Mouse (Mus musculus): Measurements from ENCODE around the gene Vmn1r9. TPM values are rescaled to one million over a fixed set of nuclear protein-coding genes. Genes with fewer than 3 reads are reported as not detected.
"Not testable (repeated sequence)": the region's sequence is repeated elsewhere in the genome, so short reads cannot be mapped to it uniquely, and the experiment has no call there.

The Vmn1r9 gene
- polyA plus RNA-seq (2015; fragmentation: Nextera tagmentation; extraction: Ambion mirVana) = not detected in 2 replicates

GRCm38 (mm10) chr6:57066487-57066886 is at the start of gene Vmn1r9:
Gene Vmn1r9 (plus strand): TSS chr6:57066787.
- Histone ChIP-seq H3K4me1 (ENCODE audit: control insufficient read depth, insufficient read depth, low read length) (no peaks in the 10 kb centered on the region), H3K9me3 (replicated peaks; ENCODE audit: control insufficient read depth, low read length, poor library complexity, severe bottlenecking) (no peaks in the 10 kb centered on the region), H3K27me3 (ENCODE audit: control insufficient read depth, insufficient read depth, low read depth, low read length) (no peaks in the 10 kb centered on the region), H3K36me3 (ENCODE audit: control insufficient read depth, insufficient read depth, low read length) (no peaks in the 10 kb centered on the region), H3K9ac (ENCODE audit: low read depth, low read length) (no peak within 1 kb of the TSS), H3K27ac (ENCODE audit: low read length) (no peak within 1 kb of the TSS), H3K4me3 (ENCODE audit: low read depth, low read length) (no peak within 1 kb of the TSS), H3K4me2 (ENCODE audit: low read length) (no peak within 1 kb of the TSS)
- no peak for ATAC-seq
- 88% methylated on average over 2 of the region's 2 CpGs for WGBS

- not testable (repeated sequence) for ATAC-seq; H3K9me3 ChIP-seq (replicated peaks; ENCODE audit: control insufficient read depth, low read length, poor library complexity, severe bottlenecking); H3K36me3 ChIP-seq (ENCODE audit: control insufficient read depth, insufficient read depth, low read length); H3K27me3 ChIP-seq (ENCODE audit: control insufficient read depth, insufficient read depth, low read depth, low read length); H3K27ac ChIP-seq (ENCODE audit: low read length); H3K4me2 ChIP-seq (ENCODE audit: low read length); H3K4me1 ChIP-seq (ENCODE audit: control insufficient read depth, insufficient read depth, low read length); H3K9ac ChIP-seq (ENCODE audit: low read depth, low read length); H3K4me3 ChIP-seq (ENCODE audit: low read depth, low read length)
- WGBS = 91% methylated on average over 2 of the region's 2 CpGs
These were observed 41.4 kb upstream of the Vmn1r9 start, which contains the start of gene Vmn1r7 for GRCm38 (mm10) chr6:57025224-57025623. Gene Vmn1r7 (minus strand): TSS chr6:57025324.

GRCm38 (mm10) chr6:57031984-57032383 is 34.6 kb upstream of the Vmn1r9 start, which contains the start of gene Vmn1r8:
Gene Vmn1r8 (plus strand): TSS chr6:57032284.
- H3K27me3 ChIP-seq (ENCODE audit: control insufficient read depth, insufficient read depth, low read depth, low read length) = no peaks in the 10 kb centered on the region
- ATAC-seq = no peak
- no peaks in the 10 kb centered on the region for H3K36me3 ChIP-seq (ENCODE audit: control insufficient read depth, insufficient read depth, low read length)
- no peaks in the 10 kb centered on the region for H3K9me3 ChIP-seq (replicated peaks; ENCODE audit: control insufficient read depth, low read length, poor library complexity, severe bottlenecking)
- no peak within 1 kb of the TSS for H3K27ac ChIP-seq (ENCODE audit: low read length)
- no peak within 1 kb of the TSS for H3K4me3 ChIP-seq (ENCODE audit: low read depth, low read length)
- no peaks in the 10 kb centered on the region for H3K4me1 ChIP-seq (ENCODE audit: control insufficient read depth, insufficient read depth, low read length)
- no peak within 1 kb of the TSS for H3K4me2 ChIP-seq (ENCODE audit: low read length)
- no peak within 1 kb of the TSS for H3K9ac ChIP-seq (ENCODE audit: low read depth, low read length)

- Histone ChIP-seq H3K36me3 (ENCODE audit: control insufficient read depth, insufficient read depth, low read length) (no peaks in the 10 kb centered on the region), H3K4me2 (ENCODE audit: low read length) (no peak overlapping the region), H3K9ac (ENCODE audit: low read depth, low read length) (no peak overlapping the region), H3K9me3 (replicated peaks; ENCODE audit: control insufficient read depth, low read length, poor library complexity, severe bottlenecking) (no peaks in the 10 kb centered on the region), H3K27ac (ENCODE audit: low read length) (no peak overlapping the region), H3K4me1 (ENCODE audit: control insufficient read depth, insufficient read depth, low read length) (no peaks in the 10 kb centered on the region), H3K4me3 (ENCODE audit: low read depth, low read length) (no peak overlapping the region), H3K27me3 (ENCODE audit: control insufficient read depth, insufficient read depth, low read depth, low read length) (no peaks in the 10 kb centered on the region)
- no peak for ATAC-seq
- 95% methylated on average over 2 of the region's 2 CpGs for WGBS
These were observed 31.9 kb upstream of the Vmn1r9 start for GRCm38 (mm10) chr6:57034674-57035073.

GRCm38 (mm10) chr6:57063730-57064129 is 2.9 kb upstream of the Vmn1r9 start:
- no peak overlapping the region for H3K4me3 ChIP-seq (ENCODE audit: low read depth, low read length)
- H3K27me3 ChIP-seq (ENCODE audit: control insufficient read depth, insufficient read depth, low read depth, low read length) = no peaks in the 10 kb centered on the region
- H3K9me3 ChIP-seq (replicated peaks; ENCODE audit: control insufficient read depth, low read length, poor library complexity, severe bottlenecking) = no peaks in the 10 kb centered on the region
- H3K4me2 ChIP-seq (ENCODE audit: low read length) = no peak overlapping the region
- H3K9ac ChIP-seq (ENCODE audit: low read depth, low read length) = no peak overlapping the region
- no peaks in the 10 kb centered on the region for H3K36me3 ChIP-seq (ENCODE audit: control insufficient read depth, insufficient read depth, low read length)
- H3K4me1 ChIP-seq (ENCODE audit: control insufficient read depth, insufficient read depth, low read length) = no peaks in the 10 kb centered on the region
- no peak for ATAC-seq
- H3K27ac ChIP-seq (ENCODE audit: low read length) = no peak overlapping the region

GRCm38 (mm10) chr6:57106358-57106757 is 39.8 kb downstream of the Vmn1r9 start:
- Histone ChIP-seq H3K4me3 (ENCODE audit: low read depth, low read length) (no peak overlapping the region), H3K27ac (ENCODE audit: low read length) (no peak overlapping the region), H3K9me3 (replicated peaks; ENCODE audit: control insufficient read depth, low read length, poor library complexity, severe bottlenecking) (no peaks in the 10 kb centered on the region), H3K4me2 (ENCODE audit: low read length) (no peak overlapping the region), H3K4me1 (ENCODE audit: control insufficient read depth, insufficient read depth, low read length) (no peaks in the 10 kb centered on the region), H3K36me3 (ENCODE audit: control insufficient read depth, insufficient read depth, low read length) (no peaks in the 10 kb centered on the region), H3K27me3 (ENCODE audit: control insufficient read depth, insufficient read depth, low read depth, low read length) (no peaks in the 10 kb centered on the region), H3K9ac (ENCODE audit: low read depth, low read length) (no peak overlapping the region)
- 60% methylated on average over 1 of the region's 1 CpGs for WGBS
- ATAC-seq = no peak

- no peaks in the 10 kb centered on the region for H3K27me3 ChIP-seq (ENCODE audit: control insufficient read depth, insufficient read depth, low read depth, low read length)
- H3K9ac ChIP-seq (ENCODE audit: low read depth, low read length) = no peak within 1 kb of the TSS
- 85% methylated on average over 3 of the region's 3 CpGs for WGBS
- no peak within 1 kb of the TSS for H3K4me2 ChIP-seq (ENCODE audit: low read length)
- no peaks in the 10 kb centered on the region for H3K4me1 ChIP-seq (ENCODE audit: control insufficient read depth, insufficient read depth, low read length)
- H3K9me3 ChIP-seq (replicated peaks; ENCODE audit: control insufficient read depth, low read length, poor library complexity, severe bottlenecking) = no peaks in the 10 kb centered on the region
- ATAC-seq = no peak
- no peak within 1 kb of the TSS for H3K4me3 ChIP-seq (ENCODE audit: low read depth, low read length)
- H3K27ac ChIP-seq (ENCODE audit: low read length) = no peak within 1 kb of the TSS
- no peaks in the 10 kb centered on the region for H3K36me3 ChIP-seq (ENCODE audit: control insufficient read depth, insufficient read depth, low read length)
These were observed 42.6 kb downstream of the Vmn1r9 start, which contains the start of gene Vmn1r10 for GRCm38 (mm10) chr6:57109154-57109553. Gene Vmn1r10 (plus strand): TSS chr6:57109454.

Other genes starting within 250 kb of the Vmn1r9 start
- gene Fkbp9, start 234.7 kb upstream of the Vmn1r9 start, polyA plus RNA-seq (2015; fragmentation: Nextera tagmentation; extraction: Ambion mirVana) = 27.7 and 30.8 TPM in 2 replicates
- gene Nt5c3, start 142.9 kb upstream of the Vmn1r9 start, polyA plus RNA-seq (2015; fragmentation: Nextera tagmentation; extraction: Ambion mirVana) = 181 and 186 TPM in 2 replicates
- gene Vmn1r4, start 142.8 kb upstream of the Vmn1r9 start, polyA plus RNA-seq (2015; fragmentation: Nextera tagmentation; extraction: Ambion mirVana) = 0.76 and 0.92 TPM in 2 replicates
- gene Vmn1r5, start 96.5 kb upstream of the Vmn1r9 start, polyA plus RNA-seq (2015; fragmentation: Nextera tagmentation; extraction: Ambion mirVana) = not detected in 2 replicates
- not detected in 2 replicates for gene Vmn1r6, start 69.5 kb upstream of the Vmn1r9 start, polyA plus RNA-seq (2015; fragmentation: Nextera tagmentation; extraction: Ambion mirVana)
- not detected in 2 replicates for gene Vmn1r7, start 41.5 kb upstream of the Vmn1r9 start, polyA plus RNA-seq (2015; fragmentation: Nextera tagmentation; extraction: Ambion mirVana)
- not detected in 2 replicates for gene Vmn1r8, start 34.5 kb upstream of the Vmn1r9 start, polyA plus RNA-seq (2015; fragmentation: Nextera tagmentation; extraction: Ambion mirVana)
- gene Vmn1r10, start 42.7 kb downstream of the Vmn1r9 start, polyA plus RNA-seq (2015; fragmentation: Nextera tagmentation; extraction: Ambion mirVana) = not detected in 2 replicates
- gene Vmn1r11, start 66.7 kb downstream of the Vmn1r9 start, polyA plus RNA-seq (2015; fragmentation: Nextera tagmentation; extraction: Ambion mirVana) = not detected in 2 replicates
- not detected in 2 replicates for gene Vmn1r12, start 90.1 kb downstream of the Vmn1r9 start, polyA plus RNA-seq (2015; fragmentation: Nextera tagmentation; extraction: Ambion mirVana)
- gene Vmn1r13, start 136.5 kb downstream of the Vmn1r9 start, polyA plus RNA-seq (2015; fragmentation: Nextera tagmentation; extraction: Ambion mirVana) = not detected in 2 replicates
- gene Vmn1r14, start 164.9 kb downstream of the Vmn1r9 start, polyA plus RNA-seq (2015; fragmentation: Nextera tagmentation; extraction: Ambion mirVana) = not detected in 2 replicates
- not detected in 2 replicates for gene Vmn1r15, start 191.2 kb downstream of the Vmn1r9 start, polyA plus RNA-seq (2015; fragmentation: Nextera tagmentation; extraction: Ambion mirVana)